Mouse (Mus musculus) urinary bladder, adult 18-20 months (tissue): Measurements from ENCODE around the gene Fgf15.

ENCODE experiments used
- DNase-seq, 2 experiments: peaks; one replicate each; pipeline ENCODE4 v3.0.0; 2022; ENCODE audit warnings: low spot score in 2 of 2, mixed read lengths in 2 of 2

Gene Fgf15

GRCm38 (mm10) chr7:144896294-144897218, at the start of gene Fgf15:
TSS of gene Fgf15 (plus strand) at chr7:144896531.
- DNase-seq: no peak

- DNase-seq: no peak
These were observed 49.3 kb upstream of the Fgf15 start, which contains the start of gene Fgf4 for GRCm38 (mm10) chr7:144847067-144847466. TSS of gene Fgf4 (plus strand) at chr7:144847367.

GRCm38 (mm10) chr7:144851321-144851720, 45.0 kb upstream of the Fgf15 start:
- no peak for DNase-seq

- no peak for DNase-seq
These were observed 41.4 kb upstream of the Fgf15 start for GRCm38 (mm10) chr7:144854966-144855365.

- no peak for DNase-seq
These were observed 39.2 kb upstream of the Fgf15 start for GRCm38 (mm10) chr7:144857158-144857557.

GRCm38 (mm10) chr7:144857826-144858342, 38.4 kb upstream of the Fgf15 start:
- no peak for DNase-seq

GRCm38 (mm10) chr7:144858702-144859101, 37.6 kb upstream of the Fgf15 start:
- no peak for DNase-seq

GRCm38 (mm10) chr7:144861056-144861768, 35.1 kb upstream of the Fgf15 start:
- DNase-seq: no peak

- no peak for DNase-seq
These were observed 34.6 kb upstream of the Fgf15 start for GRCm38 (mm10) chr7:144861769-144862070.

GRCm38 (mm10) chr7:144862126-144862525, 34.2 kb upstream of the Fgf15 start:
- DNase-seq: no peak

GRCm38 (mm10) chr7:144862712-144863111, 33.6 kb upstream of the Fgf15 start:
- DNase-seq: no peak

- DNase-seq: no peak
These were observed 33.1 kb upstream of the Fgf15 start for GRCm38 (mm10) chr7:144863196-144863595.

- DNase-seq: no peak
These were observed 32.1 kb upstream of the Fgf15 start for GRCm38 (mm10) chr7:144864160-144864670.

- no peak for DNase-seq
These were observed 29.2 kb upstream of the Fgf15 start for GRCm38 (mm10) chr7:144867161-144867560.

GRCm38 (mm10) chr7:144867602-144868001, 28.7 kb upstream of the Fgf15 start:
- no peak for DNase-seq

GRCm38 (mm10) chr7:144872420-144872819, 23.9 kb upstream of the Fgf15 start:
- DNase-seq: no peak

GRCm38 (mm10) chr7:144873160-144873559, 23.2 kb upstream of the Fgf15 start:
- DNase-seq: no peak

GRCm38 (mm10) chr7:144874226-144874625, 22.1 kb upstream of the Fgf15 start:
- DNase-seq: no peak

- no peak for DNase-seq
These were observed 17.9 kb upstream of the Fgf15 start for GRCm38 (mm10) chr7:144878401-144878800.

- no peak for DNase-seq
These were observed 13.2 kb upstream of the Fgf15 start for GRCm38 (mm10) chr7:144883106-144883505.

- DNase-seq: no peak
These were observed 8.7 kb upstream of the Fgf15 start for GRCm38 (mm10) chr7:144887672-144888071.

GRCm38 (mm10) chr7:144888564-144889299, 7.6 kb upstream of the Fgf15 start:
- no peak for DNase-seq
